Mouse (Mus musculus) intestine, embryonic 15.5 days (tissue): Measurements from ENCODE around the gene Ppp1r21. TPM values are rescaled to one million over a fixed set of nuclear protein-coding genes. Genes with fewer than 3 reads are reported as not detected.
A peak's percentile ranks its signal among the peaks of the same experiment; 100 is the strongest.

Source experiments
- ATAC-seq: fragments of 200-750 bp; cut with Nextera tagmentation; 2 replicates; pipeline ENCODE4 v1.8.0; 2017; ENCODE audit warnings: moderate TSS enrichment, moderate library complexity
- H3K27ac ChIP-seq: fragments of 300-500 bp; sonication (generic); 2 replicates; pipeline ENCODE4 v1.5.1; 2015; ENCODE audit warnings: mild to moderate bottlenecking, inconsistent platforms
- H3K27me3 ChIP-seq: fragments of 300-500 bp; sonication (generic); replicated peaks from 2 replicates; pipeline ENCODE4 v1.6.1; 2015; ENCODE audit warnings: inconsistent platforms
- H3K36me3 ChIP-seq: fragments of 300-500 bp; sonication (generic); 2 replicates; pipeline ENCODE4 v1.6.1; 2015; ENCODE audit warnings: inconsistent platforms
- H3K4me1 ChIP-seq: fragments of 300-500 bp; sonication (generic); replicated peaks from 2 replicates; pipeline ENCODE4 v1.6.1; 2015; ENCODE audit warnings: inconsistent platforms
- H3K4me2 ChIP-seq: fragments of 300-500 bp; sonication (generic); replicated peaks from 2 replicates; pipeline ENCODE4 v1.6.1; 2015; ENCODE audit warnings: mild to moderate bottlenecking, inconsistent platforms
- H3K4me3 ChIP-seq: fragments of 300-500 bp; sonication (generic); replicated peaks from 2 replicates; pipeline ENCODE4 v1.5.1; 2015; ENCODE audit warnings: inconsistent platforms
- H3K9ac ChIP-seq: fragments of 300-500 bp; sonication (generic); 2 replicates; pipeline ENCODE4 v1.6.1; 2015; ENCODE audit warnings: inconsistent platforms
- H3K9me3 ChIP-seq: fragments of 300-500 bp; sonication (generic); 2 replicates; pipeline ENCODE4 v1.6.1; 2016; ENCODE audit warnings: inconsistent platforms
- WGBS: fragments of 180-500 bp; shearing (Covaris S2); methylation state at CpG from one replicate; pipeline ENCODE4 v1.1.7; 2015; 5-methylcytosine and 5-hydroxymethylcytosine counted together
- polyA plus RNA-seq: library from polyadenylated mRNA; unstranded; fragments of >200 nt; fragmentation: Nextera tagmentation; extraction: Ambion mirVana; gene quantifications from 2 replicates; pipeline ENCODE4 v1.2.1, GENCODE M21; 2015

The Ppp1r21 gene
- polyA plus RNA-seq, 1 experiment from 2014 or later = 21.4 TPM

DNA sequence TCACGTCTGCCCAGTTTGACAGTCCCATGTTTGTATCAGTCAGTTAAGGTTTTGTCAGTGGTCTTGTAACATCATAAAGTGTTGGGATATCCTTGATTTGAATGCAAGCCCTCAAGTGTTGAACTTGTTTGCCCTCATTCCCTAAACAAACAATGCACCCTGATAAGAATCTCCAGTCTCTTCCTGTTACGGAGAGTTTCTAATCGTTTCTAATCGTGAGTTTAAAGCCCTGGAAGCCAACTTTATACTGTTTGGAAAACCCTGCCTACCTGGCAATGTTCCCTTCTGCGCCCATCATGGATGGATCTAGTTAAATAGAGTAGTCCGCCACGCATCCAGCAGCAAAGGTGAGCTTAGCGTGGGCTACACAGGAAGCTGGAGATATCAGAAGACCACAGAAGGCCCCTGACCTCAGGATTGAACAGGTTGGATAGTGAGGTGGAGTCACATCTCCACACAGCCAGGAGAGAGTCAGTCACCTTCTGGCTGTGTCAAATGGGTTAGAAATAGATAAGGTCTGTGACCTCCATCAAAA, 70.6 kb downstream of the Ppp1r21 start:
- Histone ChIP-seq H3K9me3 (no peaks in the 10 kb centered on the region), H3K36me3 (no peaks in the 10 kb centered on the region), H3K27me3 (no peaks in the 10 kb centered on the region), H3K9ac (no peak overlapping the region), H3K4me2 (no peak overlapping the region), H3K4me1 (peaks cover 12% of the 10 kb centered on the region), H3K4me3 (no peak overlapping the region), H3K27ac (no peak overlapping the region)
- ATAC-seq = no peak
- WGBS = 66% methylated on average over 8 of the region's 8 CpGs

DNA sequence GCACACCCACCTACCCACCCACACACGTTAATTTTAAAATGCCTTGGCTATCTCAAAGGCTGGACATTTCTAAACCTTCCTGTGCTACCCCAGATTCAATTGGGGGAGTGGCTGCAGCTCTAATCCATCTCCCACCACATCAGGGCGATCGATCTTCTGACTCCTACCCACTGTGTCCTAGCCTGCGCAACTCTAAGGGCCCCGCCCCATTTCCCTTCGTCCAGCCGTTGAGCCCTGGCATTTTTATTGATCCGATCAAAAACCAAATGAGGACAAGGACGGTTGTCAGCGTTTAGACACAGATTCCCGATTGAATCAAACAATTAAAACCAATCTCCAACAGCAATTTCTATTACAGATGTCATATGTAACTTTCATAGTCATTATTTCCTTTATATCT, 74.0 kb downstream of the Ppp1r21 start:
- 83% methylated on average over 11 of the region's 11 CpGs for WGBS
- H3K4me2 ChIP-seq = no peak overlapping the region
- H3K27me3 ChIP-seq = no peaks in the 10 kb centered on the region
- peaks cover 10% of the 10 kb centered on the region for H3K4me1 ChIP-seq
- H3K9me3 ChIP-seq = no peaks in the 10 kb centered on the region
- H3K27ac ChIP-seq = no peak overlapping the region
- no peak overlapping the region for H3K9ac ChIP-seq
- ATAC-seq = no peak
- H3K4me3 ChIP-seq = no peak overlapping the region
- no peaks in the 10 kb centered on the region for H3K36me3 ChIP-seq

DNA sequence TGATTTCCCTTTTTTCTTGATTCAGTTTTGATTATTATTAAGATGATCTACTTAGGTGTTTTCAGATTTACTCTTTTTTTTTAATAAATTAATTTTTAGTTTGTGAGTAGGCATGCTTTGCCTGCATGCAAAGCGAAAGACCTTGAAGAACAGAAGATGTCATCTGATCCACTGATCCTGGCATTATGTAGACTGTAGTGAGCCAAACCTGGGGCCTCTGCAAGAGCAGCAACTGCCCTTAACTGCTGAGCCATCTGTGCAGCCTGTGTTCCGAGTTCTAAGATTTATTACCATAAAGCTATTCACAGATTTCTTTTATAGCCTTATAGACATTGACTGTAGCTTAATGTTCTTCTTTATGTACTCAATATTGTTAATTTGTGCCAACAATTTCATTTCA, 76.1 kb downstream of the Ppp1r21 start:
- Histone ChIP-seq H3K27ac (no peak overlapping the region), H3K4me2 (no peak overlapping the region), H3K36me3 (no peaks in the 10 kb centered on the region), H3K27me3 (no peaks in the 10 kb centered on the region), H3K4me1 (no peaks in the 10 kb centered on the region), H3K4me3 (no peak overlapping the region), H3K9ac (no peak overlapping the region), H3K9me3 (no peaks in the 10 kb centered on the region)
- 71% methylated on average over 2 of the region's 2 CpGs for whole genome bisulfite sequencing
- ATAC-seq = no peak

DNA sequence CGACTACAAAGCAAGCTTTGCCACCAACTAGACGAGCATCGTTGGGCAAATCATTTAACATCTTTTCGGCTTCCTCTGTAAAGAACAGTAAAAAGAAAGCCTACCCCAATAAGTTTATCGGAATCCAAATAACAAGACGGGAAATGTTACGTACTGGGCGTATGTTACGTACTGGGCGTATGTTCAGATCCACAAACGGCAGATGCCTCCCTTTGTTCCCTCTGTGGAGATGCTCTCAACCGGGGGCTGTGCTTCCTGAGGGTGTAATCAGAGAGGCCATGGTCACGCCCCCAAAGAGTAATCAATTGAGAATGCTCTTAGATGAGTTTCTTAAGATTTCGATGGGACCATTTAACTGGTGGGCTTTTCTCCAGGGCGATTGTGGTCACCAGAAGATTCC, 79.4 kb downstream of the Ppp1r21 start:
- no peak for ATAC-seq
- Histone ChIP-seq H3K36me3 (no peaks in the 10 kb centered on the region), H3K4me3 (no peak overlapping the region), H3K4me2 (no peak overlapping the region), H3K4me1 (0 out of 2 replicates have a peak, but pooled peaks cover 2% of the 10 kb centered on the region), H3K27ac (no peak overlapping the region), H3K9ac (no peak overlapping the region), H3K9me3 (no peaks in the 10 kb centered on the region), H3K27me3 (no peaks in the 10 kb centered on the region)
- WGBS = 85% methylated on average over 15 of the region's 15 CpGs

DNA sequence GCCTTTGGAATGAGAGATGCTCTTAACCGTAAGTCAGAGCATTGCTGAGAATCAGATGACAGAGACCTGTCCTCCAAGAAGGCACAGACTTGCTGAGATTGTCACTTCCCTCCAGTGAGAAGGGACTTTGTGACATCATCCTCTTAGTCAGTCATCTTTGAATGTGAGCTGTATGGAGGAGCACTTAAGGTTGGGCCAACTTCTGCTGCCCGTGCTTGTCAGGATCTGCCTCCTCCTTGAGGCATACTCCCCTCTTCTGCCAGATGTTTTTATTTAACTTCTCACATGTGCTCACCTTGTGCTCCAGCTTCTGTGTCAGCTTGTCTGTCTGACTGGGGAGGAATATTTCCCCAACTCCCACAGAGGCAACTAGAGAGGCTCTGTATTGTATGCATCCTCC, 81.1 kb downstream of the Ppp1r21 start:
- 67% methylated on average over 2 of the region's 2 CpGs for WGBS
- H3K27me3 ChIP-seq = no peaks in the 10 kb centered on the region
- 0 out of 2 replicates have a peak, but pooled peaks cover 3% of the 10 kb centered on the region for H3K4me1 ChIP-seq
- H3K4me3 ChIP-seq = no peak overlapping the region
- ATAC-seq = no peak
- no peaks in the 10 kb centered on the region for H3K36me3 ChIP-seq
- no peak overlapping the region for H3K9ac ChIP-seq
- H3K9me3 ChIP-seq = no peaks in the 10 kb centered on the region
- H3K4me2 ChIP-seq = no peak overlapping the region
- no peak overlapping the region for H3K27ac ChIP-seq

DNA sequence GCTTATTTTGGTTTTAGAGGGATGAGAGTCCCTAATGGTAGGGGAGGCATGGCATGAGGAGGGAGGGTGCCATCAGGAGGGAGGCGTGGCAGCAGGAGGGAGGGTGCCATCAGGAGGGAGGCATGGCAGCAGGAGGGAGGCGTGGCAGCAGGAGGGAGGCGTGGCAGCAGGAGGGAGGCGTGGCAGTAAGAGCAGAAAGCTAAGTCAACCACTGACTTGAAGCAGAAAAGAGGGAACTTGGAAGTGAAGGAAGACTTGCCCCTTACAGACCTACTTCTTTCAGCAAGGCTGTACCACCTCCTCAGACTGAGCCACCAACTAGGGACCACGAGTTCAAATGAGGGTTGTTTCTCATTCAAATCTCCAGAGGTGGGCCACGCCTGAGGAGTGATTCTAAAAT, 83.3 kb downstream of the Ppp1r21 start:
- peak; percentile 67 for ATAC-seq
- no peaks in the 10 kb centered on the region for H3K27me3 ChIP-seq
- WGBS = 68% methylated on average over 6 of the region's 6 CpGs
- 0 out of 2 replicates have a peak, but pooled peaks cover 3% of the 10 kb centered on the region for H3K4me1 ChIP-seq
- no peak overlapping the region for H3K4me3 ChIP-seq
- no peak overlapping the region for H3K9ac ChIP-seq
- no peak overlapping the region for H3K4me2 ChIP-seq
- H3K9me3 ChIP-seq = no peaks in the 10 kb centered on the region
- no peaks in the 10 kb centered on the region for H3K36me3 ChIP-seq
- no peak overlapping the region for H3K27ac ChIP-seq

DNA sequence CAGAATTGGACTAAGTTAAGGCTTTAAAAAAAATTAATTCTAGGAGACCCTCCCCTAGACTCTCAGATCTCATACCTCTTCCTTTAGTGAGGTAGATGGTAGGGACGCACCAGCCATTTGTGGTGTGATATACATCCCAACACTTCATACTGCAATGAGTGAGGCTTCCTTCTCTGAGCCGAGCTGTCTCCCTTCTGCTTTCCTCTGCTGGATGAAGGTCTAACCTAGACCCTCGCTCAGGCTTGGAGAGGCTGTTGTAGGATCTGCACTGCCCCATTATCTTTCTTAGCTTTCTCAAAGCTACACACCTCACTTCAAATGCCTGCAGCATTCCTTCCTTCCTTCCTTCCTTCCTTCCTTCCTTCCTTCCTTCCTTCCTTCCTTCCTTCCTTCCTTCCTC, 83.8 kb downstream of the Ppp1r21 start:
- 89% methylated on average over 3 of the region's 3 CpGs for WGBS
- H3K9me3 ChIP-seq = no peaks in the 10 kb centered on the region
- peak; percentile 17; the same call in 1 of the 2 replicates for ATAC-seq
- H3K36me3 ChIP-seq = no peaks in the 10 kb centered on the region
- 0 out of 2 replicates have a peak overlapping the region, but pooled peaks have one; percentile 33 for H3K27ac ChIP-seq
- 0 out of 2 replicates have a peak, but pooled peaks cover 3% of the 10 kb centered on the region for H3K4me1 ChIP-seq
- H3K4me2 ChIP-seq = no peak overlapping the region
- no peak overlapping the region for H3K9ac ChIP-seq
- H3K4me3 ChIP-seq = no peak overlapping the region
- no peaks in the 10 kb centered on the region for H3K27me3 ChIP-seq

DNA sequence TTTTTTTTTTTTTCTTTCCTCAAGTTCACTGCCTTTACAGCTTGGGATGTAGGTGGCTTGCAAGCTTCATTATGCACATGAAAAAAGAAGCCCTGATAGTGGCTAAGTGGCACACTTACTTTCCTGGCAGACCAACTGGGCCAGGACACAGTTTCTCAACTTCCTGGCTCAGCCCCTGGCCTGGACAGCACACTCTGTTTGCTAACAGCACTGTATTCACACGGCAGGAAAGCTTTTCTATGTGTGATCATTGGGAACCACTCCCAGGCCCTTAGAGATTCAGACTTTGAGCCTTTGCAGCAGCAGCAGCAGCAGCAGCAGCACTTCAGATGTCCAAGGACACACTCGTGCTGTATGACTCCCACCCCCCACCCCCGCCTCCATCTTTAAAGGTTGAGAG, 84.3 kb downstream of the Ppp1r21 start:
- 0 out of 2 replicates have a peak, but pooled peaks cover 3% of the 10 kb centered on the region for H3K4me1 ChIP-seq
- no peaks in the 10 kb centered on the region for H3K9me3 ChIP-seq
- H3K36me3 ChIP-seq = no peaks in the 10 kb centered on the region
- 31% methylated on average over 3 of the region's 3 CpGs for whole genome bisulfite sequencing
- no peak overlapping the region for H3K9ac ChIP-seq
- H3K27ac ChIP-seq = peak overlapping the region; percentile 51; the same call in 1 of the 2 replicates
- H3K27me3 ChIP-seq = no peaks in the 10 kb centered on the region
- ATAC-seq = peak; percentile 92
- no peak overlapping the region for H3K4me3 ChIP-seq
- H3K4me2 ChIP-seq = no peak overlapping the region

DNA sequence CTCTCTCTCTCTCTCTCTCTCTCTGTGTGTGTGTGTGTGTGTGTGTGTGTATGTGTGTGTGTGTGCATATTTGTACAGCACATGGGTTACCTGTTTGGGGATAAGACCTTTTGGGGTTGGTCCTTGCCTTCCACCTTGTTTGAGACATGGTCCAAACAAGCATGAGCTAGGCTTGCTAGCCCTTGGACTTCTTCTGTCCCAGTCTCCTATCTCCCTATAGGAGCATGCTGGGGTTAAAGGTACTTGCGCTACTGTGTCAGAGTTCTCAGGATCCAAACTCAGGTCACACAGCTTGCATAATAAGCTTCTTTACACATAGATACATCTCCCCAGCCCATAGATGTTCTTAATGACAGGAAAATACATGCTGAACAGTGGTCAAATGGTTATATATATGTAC, 84.8 kb downstream of the Ppp1r21 start:
- no peaks in the 10 kb centered on the region for H3K36me3 ChIP-seq
- no peak overlapping the region for H3K4me2 ChIP-seq
- 0 out of 2 replicates have a peak, but pooled peaks cover 3% of the 10 kb centered on the region for H3K4me1 ChIP-seq
- peak; percentile 60 for ATAC-seq
- H3K4me3 ChIP-seq = no peak overlapping the region
- H3K9me3 ChIP-seq = no peaks in the 10 kb centered on the region
- H3K27me3 ChIP-seq = no peaks in the 10 kb centered on the region
- no peak overlapping the region for H3K9ac ChIP-seq
- WGBS = 100% methylated on average over 1 of the region's 1 CpGs
- peak overlapping the region; percentile 13; the same call in 1 of the 2 replicates for H3K27ac ChIP-seq

DNA sequence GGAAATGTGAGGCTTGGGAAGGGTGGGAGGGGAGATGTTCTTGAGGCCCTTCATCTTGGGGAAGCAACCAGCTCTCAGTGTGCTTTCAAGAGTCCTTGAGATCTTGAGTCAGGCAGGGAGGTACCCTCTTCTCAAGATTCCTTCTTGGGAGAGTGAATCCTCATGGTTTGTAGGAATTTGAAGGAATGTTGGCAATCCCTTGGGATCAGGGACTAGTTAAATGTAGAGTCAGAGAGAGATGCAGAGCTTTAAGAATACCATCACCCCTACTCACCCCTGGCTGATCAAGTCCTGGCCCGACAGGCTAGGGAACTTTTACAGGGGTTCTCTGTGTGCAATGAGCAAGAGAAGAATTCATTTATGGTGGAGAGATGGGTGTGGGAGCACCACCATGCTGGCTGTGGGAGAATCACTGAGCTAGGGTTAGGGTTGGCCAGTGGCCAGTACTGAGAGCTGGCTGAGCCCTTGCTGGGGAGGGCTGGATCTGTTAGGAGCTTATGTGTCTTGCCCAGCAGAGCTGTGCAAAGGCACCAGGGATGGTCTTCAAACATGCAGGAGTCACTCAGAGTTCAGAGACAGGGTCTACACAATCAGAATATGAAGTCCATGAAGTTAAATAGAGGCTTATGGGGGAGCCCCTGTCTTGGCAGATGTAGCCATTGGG, 85.7 kb downstream of the Ppp1r21 start:
- 87% methylated on average over 1 of the region's 1 CpGs for WGBS
- no peaks in the 10 kb centered on the region for H3K27me3 ChIP-seq
- H3K36me3 ChIP-seq = no peaks in the 10 kb centered on the region
- H3K4me1 ChIP-seq = 0 out of 2 replicates have a peak, but pooled peaks cover 3% of the 10 kb centered on the region
- no peak overlapping the region for H3K9ac ChIP-seq
- no peak for ATAC-seq
- no peak overlapping the region for H3K4me3 ChIP-seq
- no peak overlapping the region for H3K4me2 ChIP-seq
- no peak overlapping the region for H3K27ac ChIP-seq
- H3K9me3 ChIP-seq = no peaks in the 10 kb centered on the region

DNA sequence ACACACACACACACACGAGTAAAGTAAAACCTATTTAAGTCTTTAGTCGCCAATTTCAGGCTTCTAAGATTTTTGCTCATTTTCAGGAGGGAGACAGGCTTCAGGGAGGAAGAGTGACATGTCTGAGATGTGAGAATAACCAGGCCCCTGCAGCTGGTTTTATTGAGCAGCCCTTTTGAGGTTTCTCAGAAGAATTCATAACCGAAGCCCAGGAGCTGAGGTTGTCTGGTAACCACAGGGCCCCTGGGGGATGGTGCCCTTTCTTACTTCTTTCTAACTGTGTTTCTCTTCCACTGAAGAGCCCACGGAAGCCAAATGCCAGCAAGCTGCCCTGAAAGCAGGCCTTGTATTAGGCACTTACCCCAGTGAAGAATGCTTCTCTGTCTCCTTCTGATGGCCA, 91.0 kb downstream of the Ppp1r21 start:
- ATAC-seq = no peak
- 60% methylated on average over 4 of the region's 4 CpGs for WGBS

DNA sequence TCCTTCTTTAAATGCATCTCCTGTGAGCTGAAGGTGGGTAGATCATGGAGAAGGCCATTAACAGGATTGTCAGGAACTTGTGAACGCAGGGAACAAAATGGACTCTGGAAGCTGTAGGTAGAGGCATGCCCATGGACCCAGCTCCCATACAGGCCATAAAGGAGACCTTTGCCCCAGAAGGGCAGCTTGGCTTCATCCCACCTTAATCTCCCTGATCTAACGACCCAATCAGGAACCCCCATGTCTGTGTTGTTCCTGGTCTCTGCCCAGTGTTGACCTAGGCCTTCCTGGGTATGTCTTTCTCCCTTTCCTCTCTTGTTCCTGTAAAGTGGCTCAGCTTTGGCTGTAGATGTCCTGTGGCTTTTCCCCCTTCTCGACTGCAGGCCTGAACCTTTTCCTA, 91.5 kb downstream of the Ppp1r21 start:
- 71% methylated on average over 3 of the region's 3 CpGs for WGBS
- no peak overlapping the region for H3K4me2 ChIP-seq
- no peaks in the 10 kb centered on the region for H3K9me3 ChIP-seq
- no peak overlapping the region for H3K9ac ChIP-seq
- H3K27ac ChIP-seq = no peak overlapping the region
- no peaks in the 10 kb centered on the region for H3K27me3 ChIP-seq
- peaks cover 11% of the 10 kb centered on the region for H3K4me1 ChIP-seq
- no peaks in the 10 kb centered on the region for H3K36me3 ChIP-seq
- no peak overlapping the region for H3K4me3 ChIP-seq
- ATAC-seq = peak; percentile 61; the same call in 1 of the 2 replicates

More for the DNA sequence above, 91.0 kb downstream of the Ppp1r21 start:
- H3K9me3 ChIP-seq = no peaks in the 10 kb centered on the region
- H3K27me3 ChIP-seq = no peaks in the 10 kb centered on the region
- no peak overlapping the region for H3K27ac ChIP-seq
- no peak overlapping the region for H3K4me3 ChIP-seq
- H3K4me2 ChIP-seq = no peak overlapping the region
- peaks cover 6% of the 10 kb centered on the region for H3K4me1 ChIP-seq
- H3K36me3 ChIP-seq = no peaks in the 10 kb centered on the region
- H3K9ac ChIP-seq = no peak overlapping the region

DNA sequence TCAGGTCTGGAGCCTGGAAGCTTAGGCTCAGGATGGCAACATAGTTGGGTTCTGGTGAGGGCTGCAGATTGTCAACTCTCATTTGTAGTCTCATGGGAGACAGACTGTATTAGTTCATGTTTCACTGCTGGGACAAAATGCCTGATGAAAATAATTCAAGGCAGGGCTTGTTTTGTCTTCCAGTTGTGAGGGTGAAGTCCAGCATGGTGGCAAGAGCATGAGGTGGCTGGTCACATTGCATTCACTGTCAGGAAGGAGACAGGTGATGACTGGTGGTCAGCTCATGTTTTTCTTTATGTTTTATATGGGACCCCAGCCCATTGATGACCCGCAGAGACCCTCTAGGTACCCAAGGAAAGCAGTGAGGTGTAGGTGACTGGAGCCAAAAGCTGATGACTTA, 92.8 kb downstream of the Ppp1r21 start:
- no peak for ATAC-seq
- H3K4me3 ChIP-seq = no peak overlapping the region
- 85% methylated on average over 1 of the region's 1 CpGs for WGBS
- H3K27ac ChIP-seq = no peak overlapping the region
- peaks cover 22% of the 10 kb centered on the region for H3K4me1 ChIP-seq
- no peaks in the 10 kb centered on the region for H3K27me3 ChIP-seq
- H3K36me3 ChIP-seq = no peaks in the 10 kb centered on the region
- H3K4me2 ChIP-seq = no peak overlapping the region
- no peak overlapping the region for H3K9ac ChIP-seq
- H3K9me3 ChIP-seq = no peaks in the 10 kb centered on the region
